Mouse (Mus musculus): ENCODE measurements around the gene Fbln1.

Gene Fbln1

DNA sequence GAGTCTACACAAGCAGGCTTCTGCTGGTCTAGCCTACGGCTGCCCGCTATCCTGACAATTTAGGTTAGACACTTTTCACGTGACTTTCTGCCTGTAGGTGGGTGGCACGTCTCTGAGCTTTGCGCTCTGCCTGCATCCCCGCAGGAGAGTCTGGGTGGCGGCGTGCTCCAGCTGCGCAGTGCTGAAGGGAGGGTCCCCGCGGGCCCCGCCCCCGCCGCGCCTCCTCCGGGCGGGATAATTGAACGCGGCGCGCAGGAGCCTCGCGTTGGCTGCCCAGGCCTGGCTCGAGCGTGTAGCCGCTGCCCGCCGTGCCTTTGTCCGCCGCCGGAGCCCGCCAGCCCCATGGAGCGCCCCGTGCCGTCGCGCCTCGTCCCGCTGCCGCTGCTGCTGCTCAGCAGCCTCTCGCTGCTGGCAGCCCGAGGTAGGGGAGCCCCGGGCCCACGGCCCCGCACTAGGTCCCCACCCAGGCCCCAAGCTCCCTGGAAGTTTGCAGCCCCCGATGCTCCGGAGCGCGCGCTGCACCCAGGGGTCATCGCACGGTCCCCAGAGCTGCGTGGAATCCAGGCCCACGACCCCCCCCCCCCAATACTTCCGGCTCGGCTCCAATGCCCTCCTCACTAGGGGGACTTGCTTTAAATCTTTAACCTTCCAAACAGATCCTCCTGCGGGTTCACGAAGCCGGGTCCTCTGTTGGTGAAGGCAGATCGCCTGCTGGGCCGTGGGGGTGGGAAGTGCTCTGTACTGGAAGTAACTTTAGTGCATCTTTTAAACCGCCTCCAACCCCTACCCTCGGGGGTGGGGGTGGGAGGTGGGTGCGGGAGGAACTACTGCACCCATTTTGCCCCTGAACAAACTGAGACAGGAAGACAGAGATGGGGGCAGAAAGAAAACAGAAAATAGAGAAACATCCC lies at the start of gene Fbln1:
TSS of gene Fbln1 (plus strand) at position 158 of the 911 bp plus-strand sequence.
- DNase-seq: peak; percentile 91

DNA sequence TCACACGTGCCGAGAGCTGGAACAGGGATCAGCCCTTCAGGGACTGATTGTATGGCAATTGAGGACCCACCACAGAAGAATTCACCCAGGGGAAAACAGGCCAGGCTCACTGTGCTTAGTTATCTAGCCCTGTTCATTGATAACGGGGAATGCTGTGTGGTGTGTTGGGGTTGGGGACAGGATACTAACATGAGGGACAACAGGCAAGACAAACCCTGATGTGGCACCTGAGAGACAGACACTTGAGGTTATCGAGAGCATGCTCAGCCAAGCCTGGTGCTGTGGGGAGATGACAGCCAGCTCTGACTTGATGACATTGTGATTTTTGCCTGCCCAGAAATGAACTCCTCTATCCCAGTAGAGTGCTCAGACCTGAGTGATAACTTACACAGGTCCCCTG lies 49.6 kb upstream of the Fbln1 start:
- no peak for DNase-seq

DNA sequence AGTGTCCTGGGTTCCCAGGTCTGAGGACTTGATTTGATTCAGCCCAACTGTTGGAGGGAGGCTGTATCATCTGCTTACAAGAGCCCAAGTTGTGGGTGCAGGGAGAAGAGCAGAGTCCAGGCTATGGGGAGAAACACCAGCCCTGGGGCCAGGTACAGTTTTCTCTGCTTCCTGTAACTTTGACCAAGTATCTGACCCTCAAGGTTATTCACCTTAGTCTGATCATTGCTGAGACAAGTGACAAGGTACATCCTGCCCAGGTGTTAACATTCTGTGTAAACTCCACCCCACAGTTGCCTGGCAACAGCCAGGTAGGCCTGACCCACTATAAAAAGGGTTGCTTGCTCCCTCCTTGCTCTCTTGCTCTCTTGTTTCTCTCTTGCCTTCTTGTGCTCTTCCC lies 44.3 kb upstream of the Fbln1 start:
- DNase-seq: no peak

DNA sequence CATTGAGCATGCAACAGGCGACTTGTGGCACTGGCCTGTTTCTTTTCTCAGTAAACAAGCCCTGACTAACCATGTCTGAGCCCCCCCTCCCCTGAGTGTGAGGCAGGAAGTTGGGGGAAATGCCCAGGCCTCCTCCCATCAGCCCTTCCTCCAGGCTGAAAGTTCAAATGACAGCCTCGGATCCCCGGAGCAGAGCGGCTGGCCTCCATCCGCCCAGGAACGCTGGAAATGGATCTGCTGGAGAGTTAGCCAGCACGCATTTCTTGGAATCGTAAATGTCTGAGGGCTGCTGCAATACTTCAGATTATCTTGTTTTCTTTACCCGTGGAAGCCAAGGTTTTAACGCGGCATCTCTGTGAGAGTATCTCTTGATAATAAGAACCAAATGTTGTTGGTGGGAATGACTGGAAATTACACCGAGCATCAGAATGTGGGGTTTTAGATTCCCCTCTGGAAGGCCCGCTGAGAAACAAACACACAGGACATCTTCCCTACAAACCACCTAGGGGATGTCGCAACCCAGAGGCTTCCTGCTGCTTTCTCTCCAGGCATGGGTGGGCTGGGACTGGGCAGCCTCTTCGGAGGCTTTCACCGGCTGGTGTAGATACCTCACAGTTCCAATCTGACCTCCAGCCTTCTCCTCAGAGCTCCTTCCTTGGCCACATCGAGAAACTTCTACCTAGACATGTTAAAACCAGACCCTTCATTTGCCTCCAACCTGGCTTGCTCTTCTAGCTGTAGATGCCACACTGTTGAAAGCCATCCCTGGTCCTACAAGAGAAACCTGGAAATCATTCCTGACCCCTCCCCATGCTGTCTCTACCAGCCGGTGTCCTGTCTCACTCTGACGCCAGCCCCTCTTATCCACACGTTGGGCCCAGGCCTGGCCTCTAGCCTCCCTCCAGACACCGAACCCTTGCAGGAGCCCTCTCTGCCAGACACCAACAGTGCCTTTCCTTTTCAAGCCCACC lies 42.8 kb upstream of the Fbln1 start:
- DNase-seq: peak; percentile 81

DNA sequence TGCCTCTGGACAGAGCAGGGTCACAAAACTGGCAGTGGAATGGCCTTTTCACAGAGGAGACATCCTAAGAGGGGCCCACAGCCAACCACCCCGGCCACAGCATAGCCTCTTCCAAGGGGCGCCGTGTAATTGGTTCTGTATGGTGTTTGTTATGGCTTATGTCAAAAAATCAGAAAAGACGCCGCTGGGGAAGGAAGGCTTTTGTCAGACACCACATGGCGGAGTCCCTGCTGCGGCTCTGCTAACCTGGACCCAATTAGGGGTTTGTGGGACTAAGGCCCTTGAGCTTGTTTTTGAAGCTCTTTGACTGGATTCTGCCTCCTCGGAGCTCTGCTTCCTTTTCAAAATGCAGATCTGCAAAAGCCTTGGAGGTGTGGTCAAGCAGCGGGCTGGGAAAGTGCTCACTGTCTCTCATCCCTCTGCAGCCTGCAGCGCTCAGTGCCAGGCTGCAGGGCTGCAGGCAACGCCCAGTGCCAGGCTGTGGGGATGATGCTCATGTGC lies 39.3 kb upstream of the Fbln1 start:
- no peak for DNase-seq

DNA sequence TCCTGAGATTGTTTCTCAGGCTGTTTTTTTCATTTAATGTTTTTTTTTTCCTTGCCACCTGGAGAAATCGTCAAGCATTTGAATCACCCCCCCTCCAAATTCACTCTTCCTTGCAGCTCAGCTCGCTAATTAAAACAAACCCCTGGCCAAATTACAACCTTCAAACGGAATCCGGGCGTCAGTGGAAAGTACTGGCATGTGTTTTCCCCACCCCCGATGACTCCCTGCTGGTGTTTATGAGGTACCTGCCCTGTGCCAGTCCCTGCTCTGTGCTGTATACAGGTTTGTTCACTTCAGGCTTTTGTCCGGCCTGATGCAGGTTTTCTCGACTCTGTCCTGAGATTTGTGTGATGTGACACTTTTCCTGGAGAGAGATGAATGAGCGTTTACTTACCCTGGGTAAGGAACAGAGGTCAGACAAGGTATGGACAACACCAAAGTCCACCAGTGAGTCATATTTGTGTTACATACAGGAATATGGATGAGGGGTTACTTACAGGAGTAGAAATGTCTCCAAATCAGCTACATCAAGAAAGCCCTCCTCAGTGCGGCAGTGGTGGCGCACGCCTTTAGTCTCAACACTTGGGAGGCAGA lies 38.6 kb upstream of the Fbln1 start:
- DNase-seq: no peak

DNA sequence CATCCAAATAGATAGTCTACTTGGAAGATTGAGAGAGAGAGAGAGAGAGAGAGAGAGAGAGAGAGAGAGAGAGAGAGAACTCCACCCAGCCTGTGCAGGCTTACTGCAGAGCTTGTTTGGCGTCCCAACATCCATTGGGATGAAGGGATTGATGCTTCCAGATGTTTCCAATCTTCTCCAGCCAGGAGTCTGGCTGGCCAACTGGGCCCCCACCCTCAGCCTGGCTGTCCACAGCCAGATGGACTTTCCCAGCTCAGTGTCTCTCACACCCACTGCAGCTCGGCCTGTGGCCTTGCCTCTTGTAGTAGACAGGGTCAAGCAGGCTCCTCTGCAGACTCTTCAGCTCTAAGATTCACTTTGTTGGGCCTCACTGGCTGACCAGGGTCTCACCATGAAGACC lies 33.7 kb upstream of the Fbln1 start:
- DNase-seq: peak; percentile 73

DNA sequence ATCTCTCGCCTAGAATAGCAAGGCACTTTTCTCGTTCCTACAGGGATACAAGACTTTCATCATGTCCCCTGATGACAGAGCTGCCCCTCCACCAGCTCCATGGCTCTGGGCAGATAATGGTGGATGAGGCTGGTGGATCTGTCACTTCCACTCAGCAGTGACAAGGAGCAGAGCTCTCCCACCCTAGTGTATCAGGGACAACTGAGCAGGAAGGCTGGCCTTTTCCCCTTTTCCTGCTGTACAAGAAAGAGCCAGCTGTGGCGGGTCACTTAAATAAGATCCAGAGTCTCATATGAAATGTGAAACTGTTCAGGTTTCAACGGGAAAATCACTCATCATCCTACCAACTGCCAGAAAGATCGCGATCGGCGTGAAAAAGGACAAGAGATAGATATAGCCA lies 32.3 kb upstream of the Fbln1 start:
- no peak for DNase-seq

DNA sequence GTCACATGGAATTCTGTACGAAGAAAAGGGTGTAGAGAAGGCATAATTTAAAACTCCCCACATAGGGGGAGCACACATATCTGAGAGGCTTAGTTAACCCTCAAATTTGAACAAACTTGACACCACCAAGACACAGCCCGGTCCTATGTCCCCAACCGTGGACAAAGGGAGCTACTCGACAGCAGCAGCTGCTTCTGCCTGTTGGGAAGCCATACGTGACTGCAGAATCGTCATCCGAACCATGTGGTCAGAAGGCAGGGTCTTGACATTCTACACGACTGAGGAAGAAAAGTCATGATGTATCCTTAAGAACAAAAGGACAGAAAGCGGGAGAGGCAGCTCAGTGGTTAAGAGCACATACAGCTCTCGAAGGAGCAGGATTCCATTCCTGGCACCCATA lies 31.7 kb upstream of the Fbln1 start:
- DNase-seq: no peak

DNA sequence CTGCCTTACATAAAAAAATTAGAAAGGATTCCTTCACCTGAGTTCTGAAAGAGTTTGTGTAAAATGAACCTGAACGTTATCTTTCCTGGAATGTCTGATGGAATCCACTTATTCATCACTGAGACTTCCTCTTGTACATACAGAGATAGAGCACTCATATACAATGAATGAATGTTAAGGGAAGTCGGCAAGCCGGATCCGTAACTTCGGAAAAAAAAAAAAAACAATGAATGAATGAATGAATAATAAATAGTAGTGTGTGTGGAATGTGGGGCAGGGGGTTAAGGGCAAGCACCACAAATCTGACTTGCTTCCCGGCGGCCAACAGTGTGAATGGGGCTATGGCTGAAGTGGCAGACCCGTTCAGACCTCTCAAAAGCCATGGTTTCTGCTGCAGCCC lies 28.2 kb upstream of the Fbln1 start:
- DNase-seq: peak; percentile 70

DNA sequence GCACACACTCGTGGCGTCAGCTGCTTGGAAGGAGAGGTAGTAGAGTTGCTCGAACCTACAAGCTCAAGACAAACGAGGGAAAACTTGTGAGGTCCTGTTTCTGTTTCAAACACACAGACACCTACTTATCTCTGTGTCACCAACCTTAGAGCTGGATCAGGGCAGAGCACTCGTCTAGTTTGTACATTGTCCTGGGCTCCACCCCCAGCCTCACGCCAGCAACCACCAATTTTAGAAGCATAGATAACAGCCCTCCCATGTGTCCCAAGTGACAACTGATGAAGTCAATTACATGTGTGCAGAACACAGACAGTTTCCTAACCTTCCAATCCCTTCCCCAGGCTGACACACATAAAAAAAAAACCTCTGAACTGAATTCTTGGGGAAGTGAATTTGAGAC lies 27.6 kb upstream of the Fbln1 start:
- DNase-seq: no peak

DNA sequence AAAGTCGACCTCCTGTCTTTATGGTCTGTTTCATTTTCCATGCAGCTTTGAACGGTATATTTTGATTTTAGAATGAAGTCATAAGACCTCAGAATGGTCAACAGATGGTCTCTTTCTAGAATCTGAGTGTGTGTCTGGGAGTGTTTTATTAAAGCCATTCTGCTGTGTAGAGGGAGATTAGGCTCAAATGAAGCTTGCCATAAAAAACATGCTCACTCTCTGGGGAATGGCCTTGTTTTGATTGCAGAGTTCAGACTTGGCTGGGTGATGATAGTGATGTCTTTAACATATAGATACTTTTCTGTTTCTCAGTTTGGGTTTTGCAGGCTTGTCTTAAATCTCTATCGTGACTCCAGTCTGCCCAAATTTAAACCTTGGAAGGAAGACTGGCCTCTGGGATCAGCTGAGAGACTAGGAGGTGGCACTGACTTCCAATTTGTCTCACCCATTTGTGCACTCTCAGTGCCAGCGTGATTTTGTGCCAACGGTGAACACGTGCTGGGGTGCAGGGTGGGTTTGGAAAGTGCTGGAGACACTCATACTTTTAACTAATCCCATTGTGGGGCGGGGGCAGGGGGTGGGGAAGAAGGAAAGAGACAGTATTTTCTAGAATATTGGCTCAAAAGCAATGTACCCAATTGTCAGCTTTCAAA lies 26.1 kb upstream of the Fbln1 start:
- peak; percentile 33 for DNase-seq

DNA sequence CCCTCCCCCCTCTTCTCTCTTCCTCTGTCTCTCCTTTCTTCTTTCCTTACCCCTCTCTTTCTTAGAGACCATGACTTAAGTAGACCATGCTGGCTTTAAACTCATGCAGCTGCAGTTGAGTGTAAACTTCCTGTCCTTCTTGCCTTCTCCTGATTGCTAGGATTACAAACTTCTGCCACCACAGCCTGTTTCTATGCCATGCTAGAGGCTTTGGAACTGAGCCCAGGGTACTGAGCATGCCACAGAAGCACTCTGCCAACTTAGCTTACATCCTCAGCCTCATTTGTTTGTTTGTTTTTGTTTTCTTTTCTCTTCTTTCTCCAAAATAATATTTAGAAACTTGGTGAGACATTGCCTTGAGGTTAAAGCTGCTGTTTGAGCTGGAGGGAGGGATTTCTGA lies 25.4 kb upstream of the Fbln1 start:
- DNase-seq: no peak

DNA sequence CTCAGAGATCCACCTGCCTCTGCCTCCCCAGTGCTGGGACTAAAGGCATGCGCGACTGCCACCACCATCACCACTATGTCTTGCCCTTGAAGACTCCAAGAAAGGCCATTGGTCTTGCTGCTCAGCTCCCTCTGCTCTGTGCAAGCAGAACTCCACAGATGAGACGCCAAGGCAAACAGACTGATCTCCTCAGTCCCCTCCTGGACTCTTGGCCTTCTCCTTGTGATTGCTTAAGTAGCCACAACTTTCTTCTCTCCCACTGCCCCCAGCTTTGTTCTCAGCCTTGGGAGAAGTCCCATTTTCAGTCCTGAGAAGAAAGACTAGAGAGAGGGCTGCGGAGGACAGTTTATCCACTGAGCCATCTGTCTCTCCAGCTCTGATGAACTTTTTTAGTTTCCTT lies 23.7 kb upstream of the Fbln1 start:
- peak; percentile 9 for DNase-seq

DNA sequence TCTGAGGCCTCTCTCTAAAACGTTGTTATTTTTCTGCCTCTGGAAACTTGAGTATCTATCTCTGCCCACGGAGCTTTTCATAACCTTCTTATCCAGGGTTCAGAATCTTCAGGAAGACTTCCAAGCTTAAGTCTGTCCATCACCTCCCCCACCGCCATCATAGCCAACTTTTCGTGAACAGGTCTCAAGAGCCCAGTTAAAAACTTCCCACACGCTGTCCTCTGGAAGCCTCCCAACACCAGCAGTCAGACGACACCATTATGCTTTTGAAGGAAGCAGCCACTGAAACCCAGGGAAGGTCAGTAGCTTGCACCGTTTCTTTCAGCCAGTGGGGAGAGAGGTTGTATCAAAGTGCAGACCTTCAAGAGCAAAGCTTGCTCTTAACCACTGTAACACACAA lies 18.8 kb upstream of the Fbln1 start:
- peak; percentile 70 for DNase-seq

DNA sequence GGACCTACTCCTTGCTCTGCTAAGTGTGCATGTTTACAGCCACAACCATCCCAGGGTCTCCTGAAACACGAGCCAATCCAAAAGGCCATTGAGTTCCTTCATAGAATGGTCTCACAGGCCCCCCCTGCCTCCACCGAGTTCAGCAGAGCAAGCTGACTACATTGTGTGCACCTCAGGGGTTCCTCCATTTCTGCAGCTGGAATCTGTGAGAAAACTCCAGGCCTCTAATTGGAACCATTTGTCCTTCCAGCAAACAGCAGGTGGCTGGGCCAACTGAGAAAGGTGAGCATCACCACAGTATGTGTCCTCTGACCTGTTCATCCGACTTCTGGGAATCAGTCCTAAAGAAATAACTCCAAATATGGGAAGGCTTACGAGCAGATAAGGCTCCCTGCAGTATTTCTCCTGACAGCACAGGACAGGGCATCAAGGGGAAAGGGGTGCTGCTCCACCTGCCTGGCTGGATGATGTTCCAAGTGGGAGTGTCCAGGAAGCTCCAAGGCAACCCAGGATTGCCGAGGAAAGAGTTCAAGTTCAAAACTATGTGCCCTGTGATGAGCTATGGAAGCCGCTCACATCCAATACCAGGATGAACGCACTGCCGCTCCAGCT lies 17.5 kb upstream of the Fbln1 start:
- DNase-seq: no peak

DNA sequence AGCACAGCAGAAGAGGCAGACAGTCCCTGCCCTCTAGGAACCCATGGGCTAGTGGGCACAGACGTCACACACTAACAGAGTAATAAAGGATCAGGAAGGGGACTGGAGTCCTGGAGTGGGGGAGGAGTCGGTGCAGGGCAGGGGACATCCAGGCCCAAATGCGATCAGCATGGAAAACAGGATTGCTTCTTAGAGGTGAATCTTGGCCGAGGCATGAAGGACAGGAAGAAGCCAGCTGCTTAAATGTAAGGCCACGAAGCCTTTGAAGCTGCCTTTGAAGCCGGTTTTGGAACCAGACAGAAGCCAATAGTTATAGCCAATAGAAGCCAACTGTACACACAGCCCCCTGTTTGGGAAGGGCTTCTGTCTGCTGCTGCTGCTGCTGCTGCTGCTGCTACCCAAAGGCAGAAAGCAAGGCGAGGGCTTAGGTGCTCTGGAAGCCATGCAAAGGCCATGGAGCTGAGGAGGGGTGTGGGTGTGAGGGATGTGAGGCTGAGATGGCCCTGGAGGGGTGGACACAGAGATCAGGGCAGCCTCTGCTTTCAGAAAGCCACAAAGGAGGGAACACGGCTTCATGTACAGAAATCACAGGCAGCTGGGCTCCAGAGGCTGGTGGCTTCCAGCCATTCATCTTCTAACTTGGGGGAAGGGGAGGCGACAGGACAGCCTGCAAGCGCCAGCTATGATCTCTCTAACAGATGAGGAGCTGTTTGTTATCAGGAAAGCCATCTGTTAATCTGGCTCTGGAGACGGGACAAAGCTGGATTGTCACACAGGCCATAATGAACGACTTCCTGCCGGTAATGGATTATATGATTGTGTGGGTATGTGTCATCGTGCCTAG lies 5.1 kb upstream of the Fbln1 start:
- peak; percentile 79 for DNase-seq

DNA sequence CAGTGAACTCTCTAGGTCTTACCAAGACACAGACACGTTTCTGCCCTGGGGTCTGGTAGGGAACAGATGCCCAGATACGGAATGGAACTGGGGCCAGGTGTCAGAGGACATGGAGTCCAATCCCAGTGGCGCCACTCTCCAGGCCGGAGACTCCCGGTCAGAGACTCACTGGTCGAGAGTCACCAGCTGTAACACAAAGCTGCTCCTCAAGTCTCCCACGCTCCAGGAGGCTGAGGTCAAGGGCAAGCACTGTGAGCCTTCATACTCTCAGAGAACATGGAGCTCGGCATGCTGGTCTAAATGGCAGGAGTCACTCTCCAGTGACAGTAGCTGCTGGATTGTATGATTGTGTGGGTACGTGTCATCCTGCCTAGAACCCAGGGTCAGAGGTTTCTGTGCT lies 3.5 kb upstream of the Fbln1 start:
- DNase-seq: peak; percentile 61

DNA sequence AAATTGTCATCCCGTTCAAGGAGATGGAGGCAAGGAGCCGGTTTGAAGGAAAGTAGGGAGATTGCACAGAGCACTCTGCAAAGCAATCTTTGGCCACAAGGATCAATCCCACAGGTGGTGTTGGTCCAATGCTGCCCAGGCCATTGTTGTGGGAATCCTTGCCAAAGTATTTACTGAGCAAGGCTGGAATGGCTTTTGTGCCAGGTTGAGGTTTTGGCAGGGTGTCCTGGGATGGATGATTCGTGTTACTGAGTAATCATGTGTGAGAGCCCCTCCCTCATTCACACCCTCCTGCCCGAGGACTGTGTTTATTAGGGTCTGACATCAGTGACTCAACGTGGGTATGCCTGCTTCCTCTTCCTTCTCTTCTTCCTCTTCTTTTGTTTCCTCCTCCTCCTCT lies 3.0 kb upstream of the Fbln1 start:
- no peak for DNase-seq

DNA sequence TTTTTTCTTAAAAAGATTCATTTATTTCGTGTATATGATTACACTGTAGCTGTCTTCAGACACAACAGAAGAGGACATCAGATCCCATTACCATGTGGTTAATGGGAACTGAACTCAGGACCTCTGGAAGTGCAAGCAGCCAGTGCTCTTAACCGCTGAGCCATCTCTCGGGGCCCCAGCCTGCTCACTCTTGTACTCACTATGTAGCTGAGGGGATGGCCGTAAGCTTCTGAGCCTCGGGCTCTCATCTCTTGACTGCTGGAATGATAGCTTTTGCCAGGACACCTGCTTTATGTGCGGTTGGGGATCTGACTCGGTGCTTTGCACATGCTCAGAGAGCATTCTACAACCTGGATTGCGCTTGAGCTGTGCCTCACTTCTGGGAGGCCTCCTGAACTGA lies 1.4 kb upstream of the Fbln1 start:
- no peak for DNase-seq

DNA sequence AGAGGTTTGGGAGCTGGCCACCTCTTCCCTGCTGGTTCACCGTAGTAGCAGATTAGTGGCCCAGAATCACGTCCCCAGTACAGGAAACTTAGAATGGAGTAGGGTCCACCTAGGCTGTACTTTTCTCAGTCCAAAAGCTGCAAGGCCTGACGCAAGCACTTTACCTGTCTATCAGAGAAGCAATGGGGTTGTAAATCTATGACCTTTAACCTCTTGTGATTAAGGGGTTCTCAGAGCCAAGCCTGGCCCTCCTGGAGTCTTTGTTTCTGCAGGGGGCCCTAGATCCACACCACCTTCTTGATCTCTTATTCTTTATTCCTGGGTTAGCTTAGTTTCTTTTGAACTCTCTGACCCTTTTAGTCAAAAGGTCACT lies 940 bp downstream of the Fbln1 start:
- no peak for DNase-seq

Data from kidney, postnatal 10 days (tissue).